In the genomic region with DNA sequence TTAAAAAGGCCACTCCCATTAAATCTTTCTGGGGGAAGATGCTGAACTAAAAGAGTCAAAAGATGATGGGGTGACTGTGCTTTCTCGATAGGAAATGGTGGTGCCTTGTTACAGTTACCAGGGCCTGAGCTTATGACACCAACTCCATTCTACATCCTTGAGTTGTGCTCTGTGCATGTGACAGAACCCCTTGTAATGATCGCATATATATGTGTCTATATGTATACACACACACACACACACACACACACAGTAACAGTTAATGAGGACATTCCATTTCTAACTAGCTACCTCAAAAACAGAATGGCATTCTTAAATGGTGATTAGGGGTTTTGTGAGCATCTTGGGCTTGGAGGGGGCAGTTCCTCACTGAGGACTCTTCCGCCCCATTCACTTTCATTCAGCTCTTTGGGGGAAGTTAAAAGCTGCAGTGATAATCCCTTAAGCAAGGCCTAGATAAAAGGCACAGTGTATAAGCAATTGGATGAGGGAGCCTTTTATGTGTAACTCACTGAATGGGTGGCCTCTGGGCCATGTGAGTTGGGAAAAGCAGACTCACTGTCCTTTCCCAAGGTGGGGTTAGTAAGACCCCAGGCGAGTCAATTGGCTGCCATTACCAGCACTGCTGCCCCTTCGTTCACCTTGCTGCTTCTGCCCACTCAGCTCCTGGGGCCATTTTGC, we compare ENCODE assay signal across 19 mouse cellular contexts.
DNase-seq lines count a peak whose midpoint lies in the region; ATAC-seq lines count a peak whose summit lies in the region.
"Had no signal": no experiment of that assay in that cellular context is flagged by ENCODE, and none has a peak within 500 bp of the region (broad histone marks: within the 10 kb centered on the region; RNA-seq: fewer than 3 reads in every experiment).

No protein-coding gene starts in this region.

- no peak overlapping the region for H3K27ac ChIP-seq in neural tube, embryonic 14.5 days (ENCODE audit: low read depth, low read length)
- H3K27ac ChIP-seq in forebrain, embryonic 14.5 days (ENCODE audit: low read depth, low read length), result no peak overlapping the region
- no peak overlapping the region for H3K27ac ChIP-seq in midbrain, embryonic 12.5 days (replicated peaks)
- H3K27ac ChIP-seq: embryonic facial prominence, embryonic 13.5 days; heart, embryonic 10.5 days; left cerebral cortex, adult 2 months; limb, embryonic 10.5 days had no signal

- no peaks in the 10 kb centered on the region for H3K9me3 ChIP-seq in neural tube, embryonic 14.5 days (ENCODE audit: control insufficient read depth, low read length)
- H3K9me3 ChIP-seq in forebrain, embryonic 14.5 days (replicated peaks; ENCODE audit: control insufficient read depth, low read length), result no peaks in the 10 kb centered on the region
- H3K9me3 ChIP-seq in midbrain, embryonic 12.5 days, result no peaks in the 10 kb centered on the region
- H3K9me3 ChIP-seq: embryonic facial prominence, embryonic 13.5 days; heart, embryonic 10.5 days; limb, embryonic 10.5 days had no signal

- WGBS in neural tube, embryonic 14.5 days, result 83% methylated on average over 5 of the region's 5 CpGs
- WGBS in forebrain, embryonic 14.5 days, result 25% methylated on average over 5 of the region's 5 CpGs
- WGBS in midbrain, embryonic 12.5 days, result 52% methylated on average over 5 of the region's 5 CpGs

- no peak overlapping the region for H3K9ac ChIP-seq in neural tube, embryonic 14.5 days (replicated peaks; ENCODE audit: low read depth, low read length)
- H3K9ac ChIP-seq in forebrain, embryonic 14.5 days (ENCODE audit: low read length), result no peak overlapping the region
- no peak overlapping the region for H3K9ac ChIP-seq in midbrain, embryonic 12.5 days (replicated peaks)
- H3K9ac ChIP-seq: embryonic facial prominence, embryonic 13.5 days; liver, postnatal 0 days had no signal

- no peak for DNase-seq in neural tube, embryonic 10.5 days (ENCODE audit: extremely low spot score, low spot score)
- DNase-seq in forebrain, embryonic 14.5 days (ENCODE audit: low spot score), result peak; percentile 52
- peak; percentile 5 for DNase-seq in telencephalon, adult 2 months (ENCODE audit: low read depth, low spot score)
- DNase-seq in heart, adult 8-10 months (ENCODE audit: low spot score), result no peak
- DNase-seq in ovary, postnatal 36 days (ENCODE audit: low spot score), result no peak
- DNase-seq: cerebellum, adult 11 months; gastrocnemius, postnatal 14 days; kidney, adult 2 months; kidney, postnatal 36 days; liver, postnatal 0 days; lung, postnatal 10 days; thymus, postnatal 14 days had no signal

- no peak overlapping the region for H3K4me2 ChIP-seq in neural tube, embryonic 14.5 days (ENCODE audit: low read depth, low read length)
- H3K4me2 ChIP-seq in forebrain, embryonic 14.5 days (ENCODE audit: low read length), result no peak overlapping the region
- H3K4me2 ChIP-seq in midbrain, embryonic 12.5 days (replicated peaks), result no peak overlapping the region
- H3K4me2 ChIP-seq: embryonic facial prominence, embryonic 13.5 days had no signal

- no peaks in the 10 kb centered on the region for H3K36me3 ChIP-seq in neural tube, embryonic 14.5 days (ENCODE audit: control insufficient read depth, insufficient read depth, low read length)
- H3K36me3 ChIP-seq in forebrain, embryonic 14.5 days (ENCODE audit: control insufficient read depth, insufficient read depth, low read length), result no peaks in the 10 kb centered on the region
- H3K36me3 ChIP-seq in midbrain, embryonic 12.5 days, result no peaks in the 10 kb centered on the region
- H3K36me3 ChIP-seq: embryonic facial prominence, embryonic 13.5 days; heart, embryonic 10.5 days; limb, embryonic 10.5 days had no signal

- peak; percentile 34; the same call in 1 of the 2 replicates for ATAC-seq in neural tube, embryonic 14.5 days (ENCODE audit: low read depth)
- peak; percentile 79 for ATAC-seq in forebrain, embryonic 14.5 days
- peak; percentile 68 for ATAC-seq in midbrain, embryonic 12.5 days (ENCODE audit: low FRiP score, low read depth)
- ATAC-seq: inflammation-experienced regulatory T-cells, adult 6 months; liver, postnatal 0 days had no signal

- H3K4me1 ChIP-seq in neural tube, embryonic 14.5 days (ENCODE audit: control insufficient read depth, insufficient read depth, low read length), result no peaks in the 10 kb centered on the region
- no peaks in the 10 kb centered on the region for H3K4me1 ChIP-seq in forebrain, embryonic 14.5 days (ENCODE audit: control insufficient read depth, insufficient read depth, low read length)
- peaks cover 7% of the 10 kb centered on the region for H3K4me1 ChIP-seq in midbrain, embryonic 12.5 days
- H3K4me1 ChIP-seq: heart, embryonic 10.5 days; limb, embryonic 10.5 days had no signal

- no peak overlapping the region for H3K4me3 ChIP-seq in neural tube, embryonic 14.5 days (ENCODE audit: low read depth, low read length)
- no peak overlapping the region for H3K4me3 ChIP-seq in forebrain, embryonic 14.5 days (ENCODE audit: low read depth, low read length)
- no peak overlapping the region for H3K4me3 ChIP-seq in midbrain, embryonic 12.5 days
- H3K4me3 ChIP-seq: embryonic facial prominence, embryonic 13.5 days; heart, embryonic 10.5 days; left cerebral cortex, adult 2 months; limb, embryonic 10.5 days had no signal

- H3K27me3 ChIP-seq in neural tube, embryonic 14.5 days (ENCODE audit: control insufficient read depth, insufficient read depth, low read length), result no peaks in the 10 kb centered on the region
- H3K27me3 ChIP-seq in forebrain, embryonic 14.5 days (replicated peaks; ENCODE audit: control insufficient read depth, insufficient read depth, low read length), result no peaks in the 10 kb centered on the region
- no peaks in the 10 kb centered on the region for H3K27me3 ChIP-seq in midbrain, embryonic 12.5 days
- H3K27me3 ChIP-seq: embryonic facial prominence, embryonic 13.5 days had no signal

Comparison
In these comparisons a context has a peak if more than half of its experiments do, and no peak if none do; other contexts are left out.
1. DNase-seq: peak in forebrain, embryonic 14.5 days (single experiment) and telencephalon, adult 2 months (single experiment); none in neural tube, embryonic 10.5 days (single experiment), heart, adult 8-10 months (single experiment) and ovary, postnatal 36 days (single experiment).
2. Peak in every context shown above with its lines, with median percentiles within 50 percentile points of each other: ATAC-seq.